16 mouse cellular contexts compared by ENCODE assay signal in the genomic region with DNA sequence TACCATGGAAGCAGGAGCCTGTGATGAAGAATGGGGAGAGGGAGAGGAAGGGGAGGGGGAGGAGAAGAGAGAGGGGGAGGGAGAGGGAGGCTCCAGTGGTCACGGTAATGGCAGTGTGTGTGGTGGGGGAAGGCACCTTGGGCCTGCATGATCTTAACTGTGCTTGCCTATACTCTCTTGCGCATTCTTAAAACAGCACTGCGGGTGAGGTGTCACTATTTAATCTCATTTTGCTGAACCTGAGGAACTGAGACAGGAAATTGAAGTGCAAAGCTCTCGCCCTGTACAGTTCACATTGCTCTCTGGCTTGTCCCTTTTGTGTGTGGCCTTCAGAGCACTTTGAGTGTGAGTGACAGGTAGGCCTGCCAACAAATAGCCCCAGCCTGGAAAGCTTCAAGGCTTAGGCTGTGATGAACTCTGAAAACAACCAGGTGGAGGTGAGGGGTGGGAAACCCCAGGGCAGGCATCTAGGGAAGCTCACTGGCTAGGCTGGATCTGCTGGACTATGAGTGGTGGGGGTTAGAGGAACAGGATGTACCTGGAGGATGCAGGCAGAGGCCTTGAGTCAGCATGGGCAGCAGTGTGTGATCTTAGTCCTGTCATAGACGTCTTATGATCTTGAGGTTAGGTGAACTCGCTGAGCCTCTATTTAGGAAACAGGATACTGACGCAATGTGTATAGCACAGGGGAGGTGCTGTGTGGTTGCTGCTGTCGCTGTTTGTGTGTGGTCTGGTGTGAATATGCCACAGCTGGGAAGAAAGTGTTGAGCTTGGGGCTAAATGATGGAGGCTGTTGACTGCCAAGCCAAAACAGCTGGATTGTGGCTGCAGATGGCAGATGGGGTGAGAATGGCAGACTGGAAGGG. TPM values are rescaled to one million over a fixed set of nuclear protein-coding genes. Genes with fewer than 3 reads are reported as not detected.
DNase-seq lines count a peak whose midpoint lies in the region; ATAC-seq and TF ChIP-seq lines count a peak whose summit lies in the region.
"Had no signal": no experiment of that assay in that cellular context is flagged by ENCODE, and none has a peak within 500 bp of the region (broad histone marks: within the 10 kb centered on the region; RNA-seq: fewer than 3 reads in every experiment).

No protein-coding gene starts in this region.

- WGBS in liver, adult 2 months: 63% methylated on average over 8 of the region's 8 CpGs
- 80% methylated on average over 8 of the region's 8 CpGs for WGBS in forebrain, embryonic 11.5 days

- H3K4me3 ChIP-seq in liver, adult 2 months (ENCODE audit: insufficient read depth, low read depth, low read length): no peak overlapping the region
- no peak overlapping the region for H3K4me3 ChIP-seq in gastrocnemius, adult 2 months
- H3K4me3 ChIP-seq in forebrain, embryonic 11.5 days (ENCODE audit: low read depth, low read length): no peak overlapping the region
- H3K4me3 ChIP-seq: embryonic facial prominence, embryonic 12.5 days; forebrain, embryonic 12.5 days; neural tube, embryonic 12.5 days had no signal

- TF ChIP-seq CTCF in liver, adult 2 months (IDR thresholded peaks at IDR 0.05; ENCODE audit: low read depth, low read length): no peak
- TF ChIP-seq CTCF in gastrocnemius, adult 2 months (IDR thresholded peaks at IDR 0.05): no peak

- H3K9me3 ChIP-seq in forebrain, embryonic 11.5 days (ENCODE audit: control insufficient read depth, low read length): no peaks in the 10 kb centered on the region
- H3K9me3 ChIP-seq: embryonic facial prominence, embryonic 12.5 days; forebrain, embryonic 12.5 days; neural tube, embryonic 12.5 days had no signal

- peak; percentile 6 for DNase-seq in liver, adult 2 months (ENCODE audit: extremely low read depth, low read depth, low spot score)
- DNase-seq in liver: no peak
- DNase-seq in CD4-positive helper T cell, adult 2 months (ENCODE audit: low read depth, low spot score): peak; percentile 95
- peak; percentile 31 to 69 for DNase-seq in thymus, adult 18-20 months
- DNase-seq in gastrocnemius, adult 2 months: no peak
- DNase-seq in layer of hippocampus, adult 8-10 months (ENCODE audit: low spot score in 2 of 2): no peak
- no peak for DNase-seq in forebrain, embryonic 11.5 days (ENCODE audit: low spot score)
- DNase-seq: cerebellum, adult 9-11 months; kidney, postnatal 36 days had no signal

- H3K27me3 ChIP-seq in liver, adult 2 months (ENCODE audit: control insufficient read depth, insufficient read depth, low read length): no peaks in the 10 kb centered on the region
- no peaks in the 10 kb centered on the region for H3K27me3 ChIP-seq in forebrain, embryonic 11.5 days (ENCODE audit: control insufficient read depth, insufficient read depth, low read length)
- H3K27me3 ChIP-seq: embryonic facial prominence, embryonic 12.5 days; forebrain, embryonic 12.5 days; neural tube, embryonic 12.5 days had no signal

- TF ChIP-seq POLR2A in liver, adult 2 months (IDR thresholded peaks at IDR 0.05; ENCODE audit: extremely low read depth, insufficient read depth, low read length): no peak

- no peak overlapping the region for H3K27ac ChIP-seq in liver, adult 2 months (replicated peaks; ENCODE audit: insufficient read depth, low read depth, low read length)
- H3K27ac ChIP-seq in gastrocnemius, adult 2 months: no peak overlapping the region
- H3K27ac ChIP-seq in forebrain, embryonic 11.5 days (ENCODE audit: low read depth, low read length): no peak overlapping the region
- H3K27ac ChIP-seq: embryonic facial prominence, embryonic 12.5 days; forebrain, embryonic 12.5 days; liver, embryonic 14.5 days; neural tube, embryonic 12.5 days had no signal

- intact Hi-C loops in gastrocnemius, adult 2 months (cut with DNase I): no loop called here

- H3K4me2 ChIP-seq in forebrain, embryonic 11.5 days (ENCODE audit: low read depth, low read length, severe bottlenecking): no peak overlapping the region
- H3K4me2 ChIP-seq: embryonic facial prominence, embryonic 12.5 days; forebrain, embryonic 12.5 days; neural tube, embryonic 12.5 days had no signal

- H3K9ac ChIP-seq in liver, adult 2 months (ENCODE audit: low read depth, low read length): no peak overlapping the region
- H3K9ac ChIP-seq in forebrain, embryonic 11.5 days (ENCODE audit: low read length): no peak overlapping the region
- H3K9ac ChIP-seq: embryonic facial prominence, embryonic 12.5 days; forebrain, embryonic 12.5 days; liver, embryonic 14.5 days; neural tube, embryonic 12.5 days had no signal

- peak; percentile 94 for ATAC-seq in inflammation-experienced regulatory T-cells, adult 6 months
- no peak for ATAC-seq in forebrain, embryonic 11.5 days (replicated peaks; ENCODE audit: low FRiP score)

- no peaks in the 10 kb centered on the region for H3K79me2 ChIP-seq in liver, adult 2 months (ENCODE audit: control insufficient read depth, insufficient read depth, low read length)

- H3K36me3 ChIP-seq in liver, adult 2 months (ENCODE audit: control insufficient read depth, insufficient read depth, low read length): no peaks in the 10 kb centered on the region
- no peaks in the 10 kb centered on the region for H3K36me3 ChIP-seq in forebrain, embryonic 11.5 days (ENCODE audit: control insufficient read depth, insufficient read depth, low read length)
- H3K36me3 ChIP-seq: embryonic facial prominence, embryonic 12.5 days; forebrain, embryonic 12.5 days; neural tube, embryonic 12.5 days had no signal

- H3K4me1 ChIP-seq in liver, adult 2 months (ENCODE audit: control insufficient read depth, insufficient read depth, low read length): no peaks in the 10 kb centered on the region
- H3K4me1 ChIP-seq in forebrain, embryonic 11.5 days (replicated peaks; ENCODE audit: control insufficient read depth, insufficient read depth, low read length): no peaks in the 10 kb centered on the region; the same call in 1 of the 2 replicates

RNA-seq across cellular contexts. Expression of gene Gm1043, which starts 18.2 kb away (rescaled TPM):
- 0.07 TPM in 1 of 2 replicates, not detected in the other for total RNA-seq in liver, adult 2 months (2014; rRNA removed)
- 0.05 TPM in 1 of 2 replicates, not detected in the other for polyA plus RNA-seq in liver, adult 2 months (2012; rRNA removed)
- 1 to 10 TPM in 2 of 3 experiments, under 1 TPM in 1; 0.30 to 2.4 (median 2.2) TPM for polyA plus RNA-seq in inflammation-experienced regulatory T-cells, adult 6 months (2017; shearing (Covaris generic))
- total RNA-seq in gastrocnemius, adult 2 months (2021): not detected
- 10 to 100 TPM; 22.4 to 42.6 (median 30.3) TPM for total RNA-seq in layer of hippocampus, adult 8-10 months (2022)
- polyA plus RNA-seq in forebrain, embryonic 11.5 days (2014; fragmentation: Nextera tagmentation; extraction: Ambion mirVana): 0.03 and 0.07 TPM in 2 replicates
- total RNA-seq: gastrocnemius, postnatal 4 days had no signal
- polyA plus RNA-seq: embryonic facial prominence, embryonic 12.5 days; heart, postnatal 0 days; liver, embryonic 14.5 days had no signal

Comparison
In these comparisons a context has a peak if more than half of its experiments do, and no peak if none do; other contexts are left out.
1. DNase-seq: peak in liver, adult 2 months (single experiment), CD4-positive helper T cell, adult 2 months (single experiment) and thymus, adult 18-20 months (2 of 2); none in liver (single experiment), gastrocnemius, adult 2 months (single experiment), layer of hippocampus, adult 8-10 months (0 of 2) and forebrain, embryonic 11.5 days (single experiment).
2. RNA of gene Gm1043, which starts 18.2 kb away (total RNA-seq): 22.4 to 42.6 TPM in layer of hippocampus, adult 8-10 months; 0.07 TPM in liver, adult 2 months and not detected in gastrocnemius, adult 2 months; every median in the first group is over 10 times any median in the second.